Mouse (Mus musculus): ENCODE measurements around the gene Slk. TPM values are rescaled to one million over a fixed set of nuclear protein-coding genes. Genes with fewer than 3 reads are reported as not detected.

Slk gene
- polyA plus RNA-seq, 1 experiment, result 16.3 TPM

GRCm38 (mm10) chr19:47613442-47613841 is 34.0 kb downstream of the Slk start:
- Histone ChIP-seq H3K4me1 (ENCODE audit: control insufficient read depth, insufficient read depth, insufficient read length, low read length) (no peaks in the 10 kb centered on the region), H3K27ac (replicated peaks; ENCODE audit: low read depth, low read length) (no peak overlapping the region), H3K4me3 (ENCODE audit: insufficient read depth, low read depth, low read length) (no peak overlapping the region)

GRCm38 (mm10) chr19:47621478-47621877 is 42.0 kb downstream of the Slk start:
- Histone ChIP-seq H3K27ac (replicated peaks; ENCODE audit: low read depth, low read length) (no peak overlapping the region), H3K4me3 (ENCODE audit: insufficient read depth, low read depth, low read length) (no peak overlapping the region), H3K4me1 (ENCODE audit: control insufficient read depth, insufficient read depth, insufficient read length, low read length) (no peaks in the 10 kb centered on the region)

GRCm38 (mm10) chr19:47624940-47625711 is 45.6 kb downstream of the Slk start:
- Histone ChIP-seq H3K4me1 (ENCODE audit: control insufficient read depth, insufficient read depth, insufficient read length, low read length) (peaks cover 2% of the 10 kb centered on the region), H3K4me3 (ENCODE audit: insufficient read depth, low read depth, low read length) (no peak overlapping the region), H3K27ac (replicated peaks; ENCODE audit: low read depth, low read length) (no peak overlapping the region)

GRCm38 (mm10) chr19:47627450-47627849 is 48.0 kb downstream of the Slk start:
- no peak overlapping the region for H3K4me3 ChIP-seq (ENCODE audit: insufficient read depth, low read depth, low read length)
- H3K4me1 ChIP-seq (ENCODE audit: control insufficient read depth, insufficient read depth, insufficient read length, low read length), result peaks cover 2% of the 10 kb centered on the region

GRCm38 (mm10) chr19:47629068-47629467 is 49.6 kb downstream of the Slk start:
- Histone ChIP-seq H3K4me1 (ENCODE audit: control insufficient read depth, insufficient read depth, insufficient read length, low read length) (peaks cover 2% of the 10 kb centered on the region), H3K27ac (replicated peaks; ENCODE audit: low read depth, low read length) (no peak overlapping the region), H3K4me3 (ENCODE audit: insufficient read depth, low read depth, low read length) (no peak overlapping the region)

More at GRCm38 (mm10) chr19:47627450-47627849, 48.0 kb downstream of the Slk start:
- H3K27ac ChIP-seq (replicated peaks; ENCODE audit: low read depth, low read length), result no peak overlapping the region

- H3K27ac ChIP-seq (replicated peaks; ENCODE audit: low read depth, low read length), result no peak overlapping the region
- H3K4me1 ChIP-seq (ENCODE audit: control insufficient read depth, insufficient read depth, insufficient read length, low read length), result peaks cover 2% of the 10 kb centered on the region
- H3K4me3 ChIP-seq (ENCODE audit: insufficient read depth, low read depth, low read length), result no peak overlapping the region
Observed at GRCm38 (mm10) chr19:47630381-47630780, 50.9 kb downstream of the Slk start.

GRCm38 (mm10) chr19:47631799-47632198 is 52.3 kb downstream of the Slk start:
- Histone ChIP-seq H3K4me3 (ENCODE audit: insufficient read depth, low read depth, low read length) (no peak overlapping the region), H3K27ac (replicated peaks; ENCODE audit: low read depth, low read length) (no peak overlapping the region), H3K4me1 (ENCODE audit: control insufficient read depth, insufficient read depth, insufficient read length, low read length) (peaks cover 2% of the 10 kb centered on the region)

- Histone ChIP-seq H3K4me3 (ENCODE audit: insufficient read depth, low read depth, low read length) (no peak overlapping the region), H3K4me1 (ENCODE audit: control insufficient read depth, insufficient read depth, insufficient read length, low read length) (no peaks in the 10 kb centered on the region)
Observed at GRCm38 (mm10) chr19:47635380-47635779, 55.9 kb downstream of the Slk start.

GRCm38 (mm10) chr19:47643910-47644309 is 64.4 kb downstream of the Slk start:
- Histone ChIP-seq H3K27ac (replicated peaks; ENCODE audit: low read depth, low read length) (no peak overlapping the region), H3K4me1 (ENCODE audit: control insufficient read depth, insufficient read depth, insufficient read length, low read length) (no peaks in the 10 kb centered on the region)

More at GRCm38 (mm10) chr19:47635380-47635779, 55.9 kb downstream of the Slk start:
- no peak overlapping the region for H3K27ac ChIP-seq (replicated peaks; ENCODE audit: low read depth, low read length)

GRCm38 (mm10) chr19:47645583-47645982 is 66.1 kb downstream of the Slk start:
- H3K4me3 ChIP-seq (ENCODE audit: insufficient read depth, low read depth, low read length), result no peak overlapping the region
- H3K4me1 ChIP-seq (ENCODE audit: control insufficient read depth, insufficient read depth, insufficient read length, low read length), result no peaks in the 10 kb centered on the region
- no peak overlapping the region for H3K27ac ChIP-seq (replicated peaks; ENCODE audit: low read depth, low read length)

More at GRCm38 (mm10) chr19:47643910-47644309, 64.4 kb downstream of the Slk start:
- H3K4me3 ChIP-seq (ENCODE audit: insufficient read depth, low read depth, low read length), result no peak overlapping the region

GRCm38 (mm10) chr19:47646508-47647120 is 67.1 kb downstream of the Slk start:
- Histone ChIP-seq H3K4me1 (ENCODE audit: control insufficient read depth, insufficient read depth, insufficient read length, low read length) (no peaks in the 10 kb centered on the region), H3K27ac (replicated peaks; ENCODE audit: low read depth, low read length) (no peak overlapping the region), H3K4me3 (ENCODE audit: insufficient read depth, low read depth, low read length) (no peak overlapping the region)

GRCm38 (mm10) chr19:47649071-47649470 is 69.6 kb downstream of the Slk start:
- Histone ChIP-seq H3K27ac (replicated peaks; ENCODE audit: low read depth, low read length) (no peak overlapping the region), H3K4me3 (ENCODE audit: insufficient read depth, low read depth, low read length) (no peak overlapping the region), H3K4me1 (ENCODE audit: control insufficient read depth, insufficient read depth, insufficient read length, low read length) (no peaks in the 10 kb centered on the region)

GRCm38 (mm10) chr19:47650366-47651159 is 71.1 kb downstream of the Slk start:
- Histone ChIP-seq H3K4me3 (ENCODE audit: insufficient read depth, low read depth, low read length) (no peak overlapping the region), H3K4me1 (ENCODE audit: control insufficient read depth, insufficient read depth, insufficient read length, low read length) (no peaks in the 10 kb centered on the region)

GRCm38 (mm10) chr19:47651160-47651480 is 71.6 kb downstream of the Slk start:
- Histone ChIP-seq H3K4me3 (ENCODE audit: insufficient read depth, low read depth, low read length) (no peak overlapping the region), H3K27ac (replicated peaks; ENCODE audit: low read depth, low read length) (no peak overlapping the region), H3K4me1 (ENCODE audit: control insufficient read depth, insufficient read depth, insufficient read length, low read length) (no peaks in the 10 kb centered on the region)

More at GRCm38 (mm10) chr19:47650366-47651159, 71.1 kb downstream of the Slk start:
- no peak overlapping the region for H3K27ac ChIP-seq (replicated peaks; ENCODE audit: low read depth, low read length)

GRCm38 (mm10) chr19:47652255-47652654 is 72.8 kb downstream of the Slk start:
- Histone ChIP-seq H3K27ac (replicated peaks; ENCODE audit: low read depth, low read length) (no peak overlapping the region), H3K4me3 (ENCODE audit: insufficient read depth, low read depth, low read length) (no peak overlapping the region), H3K4me1 (ENCODE audit: control insufficient read depth, insufficient read depth, insufficient read length, low read length) (no peaks in the 10 kb centered on the region)

Data from brown adipose tissue, adult 24 weeks (tissue).